Mouse (Mus musculus): Measurements from ENCODE around the gene Frk.

- no peak for TF ChIP-seq CTCF (IDR thresholded peaks at IDR 0.05; ENCODE audit: low read depth)
- no peak for TF ChIP-seq EP300 (IDR thresholded peaks at IDR 0.05; ENCODE audit: low read depth)
Observed at GRCm38 (mm10) chr10:34479942-34480455, 3.2 kb upstream of the Frk start.
